Comparison of ENCODE assay signal across 18 mouse cellular contexts in genomic region chr2:14450866-14451265, GRCm38 (mm10).
DNase-seq lines count a peak whose midpoint lies in the region; TF ChIP-seq lines count a peak whose summit lies in the region.
"Had no signal": no experiment of that assay in that cellular context is flagged by ENCODE, and none has a peak within 500 bp of the region (broad histone marks: within the 10 kb centered on the region; RNA-seq: fewer than 3 reads in every experiment).

No protein-coding gene starts in this region.

- H3K9me3 ChIP-seq in CH12.LX (replicated peaks; ENCODE audit: low read length): no peaks in the 10 kb centered on the region
- H3K9me3 ChIP-seq: forebrain, embryonic 13.5 days; limb, embryonic 10.5 days; stomach, embryonic 15.5 days had no signal

- H3K4me1 ChIP-seq in heart, adult 2 months (ENCODE audit: control insufficient read depth, insufficient read depth, low read length): no peaks in the 10 kb centered on the region; the same call in 1 of the 2 replicates
- no peaks in the 10 kb centered on the region for H3K4me1 ChIP-seq in CH12.LX (ENCODE audit: control insufficient read depth in 1 of 2, insufficient read depth in 2 of 2)
- H3K4me1 ChIP-seq: forebrain, embryonic 13.5 days; limb, embryonic 10.5 days; stomach, embryonic 15.5 days had no signal

- H3K27me3 ChIP-seq in heart, adult 2 months (ENCODE audit: control insufficient read depth, insufficient read depth, low read length): no peaks in the 10 kb centered on the region
- no peaks in the 10 kb centered on the region for H3K27me3 ChIP-seq in CH12.LX (replicated peaks)
- H3K27me3 ChIP-seq: forebrain, embryonic 13.5 days; stomach, embryonic 15.5 days had no signal

- no peak overlapping the region for H3K9ac ChIP-seq in heart, adult 2 months (ENCODE audit: low read depth, low read length)
- no peak overlapping the region for H3K9ac ChIP-seq in CH12.LX (ENCODE audit: insufficient read depth, low read depth)
- H3K9ac ChIP-seq: forebrain, embryonic 13.5 days; stomach, embryonic 15.5 days had no signal

- no peak overlapping the region for H3K27ac ChIP-seq in heart, adult 2 months
- no peak overlapping the region for H3K27ac ChIP-seq in layer of hippocampus, adult 2 months
- no peak overlapping the region for H3K27ac ChIP-seq in CH12.LX (ENCODE audit: insufficient read depth, low read depth)
- H3K27ac ChIP-seq: forebrain, embryonic 13.5 days; limb, embryonic 10.5 days; macrophage; stomach, embryonic 15.5 days had no signal

- TF ChIP-seq CTCF in heart, adult 2 months (IDR thresholded peaks at IDR 0.05): peak; percentile 18; the same call in 1 of the 2 replicates
- TF ChIP-seq CTCF in layer of hippocampus, adult 2 months (conservative IDR thresholded peaks at IDR 0.05): 0 out of 2 replicates have a peak, but pooled peaks have one; percentile 22
- TF ChIP-seq CTCF in CH12.LX (conservative IDR thresholded peaks at IDR 0.05 in 1 of 2, IDR thresholded peaks at IDR 0.05 in 1 of 2; ENCODE audit: low read depth in 2 of 2, low read length in 2 of 2): peak in 1 of 2 experiments; percentile 22; a peak in 2 of 4 replicates

- H3K4me2 ChIP-seq in CH12.LX (ENCODE audit: insufficient read depth, low read depth, poor library complexity, severe bottlenecking): no peak overlapping the region
- H3K4me2 ChIP-seq: forebrain, embryonic 13.5 days; heart, embryonic 11.5 days; stomach, embryonic 15.5 days had no signal

- H3K79me2 ChIP-seq in heart, adult 2 months (replicated peaks; ENCODE audit: control insufficient read depth, insufficient read depth, low read length): no peaks in the 10 kb centered on the region
- H3K79me2 ChIP-seq in CH12.LX (replicated peaks; ENCODE audit: control insufficient read depth, extremely low read depth, insufficient read depth, poor library complexity, severe bottlenecking): no peaks in the 10 kb centered on the region

- TF ChIP-seq POLR2A in heart, adult 2 months (IDR thresholded peaks at IDR 0.05; ENCODE audit: insufficient read depth, low read depth, low read length): no peak
- TF ChIP-seq POLR2A in CH12.LX (IDR thresholded peaks at IDR 0.05; ENCODE audit: low read depth, low read length): no peak

- H3K36me3 ChIP-seq in heart, adult 2 months (ENCODE audit: control insufficient read depth, insufficient read depth, low read length): no peaks in the 10 kb centered on the region
- H3K36me3 ChIP-seq in CH12.LX (replicated peaks in 1 of 2; ENCODE audit: control insufficient read depth in 1 of 2, insufficient read depth in 1 of 2, low read length in 1 of 2): no peaks in the 10 kb centered on the region
- H3K36me3 ChIP-seq: limb, embryonic 10.5 days; stomach, embryonic 15.5 days had no signal

- TF ChIP-seq EP300 in heart, adult 2 months (IDR thresholded peaks at IDR 0.05; ENCODE audit: insufficient read depth, low read depth, low read length): no peak
- no peak for TF ChIP-seq EP300 in CH12.LX (IDR thresholded peaks at IDR 0.05; ENCODE audit: low read length)

- intact Hi-C loops in heart, adult 2 months (cut with DNase I): no loop called here

- no peak for DNase-seq in heart, adult 2 months
- no peak for DNase-seq in heart, adult 9 months (ENCODE audit: low spot score in 2 of 2)
- no peak for DNase-seq in layer of hippocampus, adult 2 months (ENCODE audit: low spot score in 2 of 2)
- no peak for DNase-seq in layer of hippocampus, postnatal 25 days (ENCODE audit: extremely low spot score in 1 of 2, low spot score in 1 of 2)
- peak; percentile 6 for DNase-seq in 3T3-L1 (ENCODE audit: low read depth, low spot score)
- no peak for DNase-seq in CH12.LX (ENCODE audit: extremely low read depth)
- no peak for DNase-seq in left cerebral cortex, adult 18-20 months (ENCODE audit: low spot score in 2 of 2)
- DNase-seq: cerebellum, adult 9-10 months; kidney, adult 18-20 months; liver; right cerebral cortex, adult 18-20 months; thymus, adult 18-20 months; thymus, postnatal 36 days had no signal

- dilution Hi-C loops in CH12.LX (cut with MboI; ENCODE audit: extremely low pct_ligation_motif_present, extremely low pct_unique_long_range_greater_than_20kb, low sequenced_read_pairs): no loop called here

- in situ Hi-C loops in CH12.LX (cut with MboI; ENCODE audit: low pct_ligation_motif_present, low pct_unique_long_range_greater_than_20kb, low sequenced_read_pairs): no loop called here

- peak; percentile 10 for TF ChIP-seq RAD21 in CH12.LX (IDR thresholded peaks at IDR 0.05; ENCODE audit: low read depth, low read length)

- no peak overlapping the region for H3K4me3 ChIP-seq in heart, adult 2 months
- no peak overlapping the region for H3K4me3 ChIP-seq in layer of hippocampus, adult 2 months
- no peak overlapping the region for H3K4me3 ChIP-seq in CH12.LX (replicated peaks in 1 of 3; ENCODE audit: low read depth in 2 of 3, low read length in 2 of 3, poor library complexity in 1 of 3)
- H3K4me3 ChIP-seq: forebrain, embryonic 13.5 days; limb, embryonic 10.5 days; stomach, embryonic 15.5 days had no signal

TF ChIP-seq in CH12.LX, 34 proteins besides CTCF, POLR2A, EP300 and RAD21:
- TF ChIP-seq IRF4 (IDR thresholded peaks at IDR 0.05; ENCODE audit: low read depth, low read length) (no peak), MXI1 (IDR thresholded peaks at IDR 0.05; ENCODE audit: low read depth, low read length) (no peak), ZNF384 (IDR thresholded peaks at IDR 0.05; ENCODE audit: low read depth, low read length) (no peak), ELF1 (IDR thresholded peaks at IDR 0.05; ENCODE audit: low read depth, low read length) (no peak), E2F4 (IDR thresholded peaks at IDR 0.05; ENCODE audit: insufficient replicate concordance, low read depth, low read length) (no peak), KAT2A (IDR thresholded peaks at IDR 0.05; ENCODE audit: insufficient replicate concordance, low read length) (no peak), UBTF (IDR thresholded peaks at IDR 0.05; ENCODE audit: low read depth, low read length) (no peak), NRF1 (IDR thresholded peaks at IDR 0.05; ENCODE audit: low read depth, low read length) (no peak), MAFK (IDR thresholded peaks at IDR 0.05; ENCODE audit: insufficient replicate concordance, low read length) (no peak), RCOR1 (conservative IDR thresholded peaks at IDR 0.05; ENCODE audit: low read depth, low read length) (no peak), ZC3H11A (IDR thresholded peaks at IDR 0.05; ENCODE audit: low read depth, low read length) (no peak), CHD1 (IDR thresholded peaks at IDR 0.05; ENCODE audit: low read depth, low read length) (no peak), BHLHE40 (IDR thresholded peaks at IDR 0.05; ENCODE audit: low read depth, low read length) (no peak), CHD2 (IDR thresholded peaks at IDR 0.05; ENCODE audit: low read length) (no peak), MEF2A (IDR thresholded peaks at IDR 0.05; ENCODE audit: borderline replicate concordance, low read depth, low read length) (no peak), PAX5 (IDR thresholded peaks at IDR 0.05; ENCODE audit: low read length) (no peak), JUN (IDR thresholded peaks at IDR 0.05; ENCODE audit: insufficient read depth, low read depth, low read length) (no peak)
